31 mouse cellular contexts compared by ENCODE assay signal in the genomic region with DNA sequence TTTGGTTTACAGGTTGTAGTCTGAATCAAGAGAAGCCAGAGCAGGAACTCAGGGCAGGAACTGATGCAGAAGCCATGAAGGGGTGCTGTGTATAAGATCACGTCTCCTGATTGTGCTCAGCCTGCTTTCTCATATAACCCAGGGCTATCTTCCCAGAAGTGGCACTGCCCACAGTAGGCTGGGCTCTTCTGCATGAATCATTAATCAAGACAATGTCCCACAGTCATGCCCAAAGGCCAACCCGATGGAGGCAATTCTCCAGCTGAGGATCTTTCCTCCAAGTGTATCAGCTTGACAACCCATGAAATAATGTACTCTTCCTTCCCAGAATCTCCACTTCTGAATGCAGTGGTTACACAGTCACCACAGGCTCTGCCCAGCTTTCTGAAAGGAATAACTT. TPM values are rescaled to one million over a fixed set of nuclear protein-coding genes. Genes with fewer than 3 reads are reported as not detected.
DNase-seq lines count a peak whose midpoint lies in the region; ATAC-seq lines count a peak whose summit lies in the region.
"Had no signal": no experiment of that assay in that cellular context is flagged by ENCODE, and none has a peak within 500 bp of the region (broad histone marks: within the 10 kb centered on the region; RNA-seq: fewer than 3 reads in every experiment).

No protein-coding gene starts in this region.

- peak; percentile 73 for DNase-seq in adrenal gland, adult 2 months
- DNase-seq in adrenal gland, postnatal 25 days: no peak
- DNase-seq in kidney, adult 11 months: peak; percentile 41
- DNase-seq in kidney, postnatal 10 days: no peak
- peak; percentile 75 for DNase-seq in kidney, adult 9 months
- peak; percentile 48 for DNase-seq in adipocyte (ENCODE audit: low spot score)
- no peak for DNase-seq in frontal cortex, adult 2 months (ENCODE audit: extremely low spot score in 1 of 2, low spot score in 1 of 2)
- DNase-seq: adrenal gland, postnatal 14 days; cerebellum, adult 11 months; cerebellum, adult 8-10 months; cerebellum, postnatal 14 days; embryo, embryonic 11 days; gastrocnemius, postnatal 10 days had no signal

- H3K27me3 ChIP-seq in kidney, embryonic 16.5 days (ENCODE audit: insufficient read depth, low read length): no peaks in the 10 kb centered on the region
- H3K27me3 ChIP-seq: embryonic facial prominence, embryonic 15.5 days; heart, embryonic 12.5 days had no signal

- H3K4me2 ChIP-seq in kidney, embryonic 16.5 days (replicated peaks; ENCODE audit: low read depth, low read length): no peak overlapping the region
- H3K4me2 ChIP-seq: embryonic facial prominence, embryonic 15.5 days; heart, embryonic 12.5 days; hindbrain, embryonic 14.5 days had no signal

- peaks cover 5% of the 10 kb centered on the region; the same call in 1 of the 2 replicates for H3K9me3 ChIP-seq in kidney, embryonic 16.5 days (ENCODE audit: low read length)
- H3K9me3 ChIP-seq: embryonic facial prominence, embryonic 15.5 days; forebrain, embryonic 10.5 days; heart, embryonic 12.5 days; hindbrain, embryonic 10.5 days had no signal

- H3K36me3 ChIP-seq in kidney, embryonic 16.5 days (ENCODE audit: insufficient read depth, low read length): no peaks in the 10 kb centered on the region
- H3K36me3 ChIP-seq: embryonic facial prominence, embryonic 15.5 days; forebrain, embryonic 10.5 days; heart, embryonic 12.5 days; hindbrain, embryonic 10.5 days had no signal

- H3K27ac ChIP-seq in kidney, embryonic 16.5 days (ENCODE audit: low read length): no peak overlapping the region
- H3K27ac ChIP-seq: embryonic facial prominence, embryonic 15.5 days; forebrain, embryonic 10.5 days; hindbrain, embryonic 10.5 days; hindbrain, embryonic 14.5 days had no signal

- H3K9ac ChIP-seq in kidney, embryonic 16.5 days (replicated peaks; ENCODE audit: low read length): no peak overlapping the region
- H3K9ac ChIP-seq: embryonic facial prominence, embryonic 15.5 days; heart, embryonic 12.5 days; hindbrain, embryonic 14.5 days had no signal

- WGBS in kidney, embryonic 16.5 days: 62% methylated on average over 2 of the region's 2 CpGs

- H3K4me3 ChIP-seq in kidney, embryonic 16.5 days (ENCODE audit: low read length): no peak overlapping the region
- H3K4me3 ChIP-seq: embryonic facial prominence, embryonic 15.5 days; erythroblast, embryonic 14.5 days; forebrain, embryonic 10.5 days; heart, embryonic 12.5 days; hindbrain, embryonic 10.5 days had no signal

- ATAC-seq in kidney, embryonic 16.5 days (ENCODE audit: low FRiP score, low TSS enrichment): no peak
- ATAC-seq: activated CD4-positive, CD25-positive, alpha-beta regulatory T cell, adult 4 months; forebrain, embryonic 14.5 days; Patski had no signal

- no peaks in the 10 kb centered on the region for H3K4me1 ChIP-seq in kidney, embryonic 16.5 days (ENCODE audit: insufficient read depth, low read length)
- H3K4me1 ChIP-seq: embryonic facial prominence, embryonic 15.5 days; forebrain, embryonic 10.5 days; heart, embryonic 12.5 days; hindbrain, embryonic 10.5 days had no signal

RNA-seq across cellular contexts. Expression of gene Akr1d1, which starts 24.4 kb away (rescaled TPM):
- 1,000 to 10,000 TPM in 1 of 2 experiments, under 1 TPM in 1; 0.35 to 2,407 TPM for total RNA-seq in adrenal gland, adult 2 months (2021)
- polyA plus RNA-seq in adrenal gland, adult 2 months (2012; rRNA removed): 81.8 and 163 TPM in 2 replicates
- 647 and 908 TPM in 2 replicates for total RNA-seq in adrenal gland, postnatal 25 days (2021)
- polyA plus RNA-seq in kidney, embryonic 16.5 days (2015; fragmentation: Nextera tagmentation; extraction: Ambion mirVana): 1.2 and 1.4 TPM in 2 replicates
- polyA plus RNA-seq in frontal cortex, adult 2 months (2012; rRNA removed): 0.04 TPM in 1 of 2 replicates, not detected in the other
- total RNA-seq: common myeloid progenitor, adult 5-6 weeks; heart, adult 8-10 months; heart, postnatal 25 days; MEL had no signal
- polyA plus RNA-seq: activated CD4-positive, CD25-positive, alpha-beta regulatory T cell, adult 4 months; brain, embryonic 14.5 days; C2C12; embryonic facial prominence, embryonic 11.5 days; erythroblast, embryonic 14.5 days; forebrain, embryonic 10.5 days; forebrain, embryonic 14.5 days; heart, embryonic 12.5 days; heart, embryonic 16.5 days; hindbrain, embryonic 10.5 days; hindbrain, embryonic 14.5 days; Patski had no signal

Comparison
In these comparisons a context has a peak if more than half of its experiments do, and no peak if none do; other contexts are left out.
1. DNase-seq: peak in adrenal gland, adult 2 months (single experiment), kidney, adult 11 months (single experiment), kidney, adult 9 months (single experiment) and adipocyte (single experiment); none in adrenal gland, postnatal 25 days (single experiment), kidney, postnatal 10 days (single experiment) and frontal cortex, adult 2 months (0 of 2).
2. RNA of gene Akr1d1, which starts 24.4 kb away (polyA plus RNA-seq): 81.8 to 163 TPM in adrenal gland, adult 2 months; 1.2 to 1.4 TPM in kidney, embryonic 16.5 days and 0.04 TPM in frontal cortex, adult 2 months; every median in the first group is over 10 times any median in the second.